Comparison of ENCODE assay signal across 14 mouse cellular contexts in the genomic region with DNA sequence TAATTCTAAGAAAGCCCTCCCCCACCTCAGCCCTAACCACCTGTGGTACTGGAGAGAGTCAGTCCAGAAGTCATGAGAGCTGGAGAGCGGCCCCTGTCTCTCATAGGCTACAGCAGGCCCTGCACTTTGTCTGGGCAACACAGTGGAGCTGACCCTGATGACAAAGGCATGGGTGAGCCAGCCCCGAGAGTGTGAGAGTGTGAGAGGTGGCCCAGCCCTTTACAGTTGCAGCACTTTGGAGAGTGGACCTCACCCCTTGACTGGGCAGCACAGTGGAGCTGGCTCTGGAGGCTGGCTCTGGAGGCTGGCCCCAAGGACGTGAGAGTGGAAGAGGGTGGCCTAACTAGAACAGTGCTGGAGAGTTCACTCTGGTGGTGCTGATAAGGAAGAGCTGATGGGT. TPM values are rescaled to one million over a fixed set of nuclear protein-coding genes. Genes with fewer than 3 reads are reported as not detected.
"Had no signal": no experiment of that assay in that cellular context is flagged by ENCODE, and none has a peak within 500 bp of the region (broad histone marks: within the 10 kb centered on the region; RNA-seq: fewer than 3 reads in every experiment).

No protein-coding gene starts in this region.

- H3K4me2 ChIP-seq: kidney, embryonic 15.5 days; limb, embryonic 13.5 days; liver, embryonic 13.5 days; neural tube, embryonic 13.5 days had no signal

- H3K27me3 ChIP-seq: kidney, embryonic 15.5 days; limb, embryonic 13.5 days; liver, embryonic 13.5 days; neural tube, embryonic 13.5 days had no signal

- DNase-seq: kidney, adult 11 months; kidney, adult 8-10 months; kidney, postnatal 10 days; kidney, postnatal 36 days; left cerebral cortex, postnatal 4 days; liver, embryonic 13.5 days; lung, adult 2 months; lung, postnatal 14 days; thymus, adult 18-20 months; thymus, postnatal 36 days had no signal

- H3K27ac ChIP-seq: kidney, embryonic 15.5 days; limb, embryonic 13.5 days; liver, embryonic 13.5 days; neural tube, embryonic 13.5 days had no signal

- H3K9ac ChIP-seq: kidney, embryonic 15.5 days; limb, embryonic 13.5 days; liver, embryonic 13.5 days; neural tube, embryonic 13.5 days had no signal

- H3K4me1 ChIP-seq: liver, embryonic 13.5 days; neural tube, embryonic 13.5 days had no signal

- H3K36me3 ChIP-seq: kidney, embryonic 15.5 days; limb, embryonic 13.5 days; liver, embryonic 13.5 days; neural tube, embryonic 13.5 days had no signal

- H3K4me3 ChIP-seq: kidney, embryonic 15.5 days; limb, embryonic 13.5 days; liver, embryonic 13.5 days; neural tube, embryonic 13.5 days had no signal

- H3K9me3 ChIP-seq: kidney, embryonic 15.5 days; limb, embryonic 13.5 days; liver, embryonic 13.5 days; neural tube, embryonic 13.5 days had no signal

RNA-seq across cellular contexts. Expression of a gene that starts 20.2 kb away (rescaled TPM):
- total RNA-seq: megakaryocyte-erythroid progenitor cell, adult 5-6 weeks had no signal
